Mouse (Mus musculus): ENCODE measurements around the gene Inpp5k.

- TF ChIP-seq CTCF (IDR thresholded peaks at IDR 0.05; ENCODE audit: extremely low read depth, insufficient read depth, low read length): no peak
- TF ChIP-seq POLR2A (IDR thresholded peaks at IDR 0.05; ENCODE audit: extremely low read depth, insufficient read depth, low read length): no peak
These were observed 26.0 kb upstream of the Inpp5k start for GRCm38 (mm10) chr11:75604826-75605225.

Measured in cortical plate, adult 2 months (tissue).